Mouse (Mus musculus) midbrain, embryonic 10.5 days (tissue): ENCODE measurements at regions not wholly inside any gene's neighbourhood (a gene's known extent, or its start where the extent isn't known, plus 50 kb on each side); places are given as distances from the start of the nearest gene placed in this dataset.
"Not testable (repeated sequence)": the region's sequence is repeated elsewhere in the genome, so short reads cannot be mapped to it uniquely, and the experiment has no call there.

Source experiments
- DNase-seq: peaks from one replicate; pipeline ENCODE4 v3.0.0-alpha.2; 2017; ENCODE audit warnings: low spot score
- H3K27ac ChIP-seq: fragments of 300-500 bp; sonication (generic); replicated peaks from 2 replicates; pipeline ENCODE4 v1.5.1; 2016; ENCODE audit warnings: mild to moderate bottlenecking
- H3K27me3 ChIP-seq: fragments of 300-500 bp; sonication (generic); 2 replicates; pipeline ENCODE4 v1.6.1; 2016; ENCODE audit warnings: low read depth, mild to moderate bottlenecking; ENCODE audit not compliant: poor library complexity, severe bottlenecking
- H3K36me3 ChIP-seq: fragments of 300-500 bp; sonication (generic); 2 replicates; pipeline ENCODE4 v1.6.1; 2016; ENCODE audit warnings: mild to moderate bottlenecking, moderate library complexity
- H3K4me1 ChIP-seq: fragments of 300-500 bp; sonication (generic); 2 replicates; pipeline ENCODE4 v1.6.1; 2016
- H3K4me3 ChIP-seq: fragments of 300-500 bp; sonication (generic); 2 replicates; pipeline ENCODE4 v1.5.1; 2016; ENCODE audit warnings: mild to moderate bottlenecking, moderate library complexity
- H3K9me3 ChIP-seq: fragments of 300-500 bp; sonication (generic); replicated peaks from 2 replicates; pipeline ENCODE4 v1.6.1; 2016; ENCODE audit warnings: mild to moderate bottlenecking
- WGBS: fragments of 180-500 bp; shearing (Covaris S2); methylation state at CpG from one replicate; pipeline ENCODE4 v1.1.7; 2016; 5-methylcytosine and 5-hydroxymethylcytosine counted together

DNA sequence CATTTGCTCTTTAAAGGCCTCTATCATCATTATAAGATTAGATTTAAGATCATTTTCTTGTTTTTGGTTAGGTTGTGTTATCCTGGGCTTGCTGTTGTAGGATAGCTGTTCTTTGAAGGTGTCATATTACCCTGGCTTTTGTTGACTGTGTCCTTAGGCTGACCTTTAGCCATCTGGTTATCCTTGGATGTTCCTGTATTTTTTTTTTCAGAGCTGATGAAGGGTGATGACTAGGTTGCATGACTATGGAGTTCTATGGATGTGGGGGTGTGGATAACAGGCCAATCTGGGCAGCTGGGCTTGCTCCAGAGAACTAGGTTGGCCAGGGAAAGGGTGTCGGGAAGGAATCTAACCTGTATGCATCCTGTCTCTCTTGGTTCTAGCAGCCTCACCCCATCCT, 74.2 kb downstream of the Dmrta1 start:
- Histone ChIP-seq H3K4me3 (no peak overlapping the region), H3K36me3 (no peaks in the 10 kb centered on the region), H3K27me3 (no peaks in the 10 kb centered on the region), H3K9me3 (no peaks in the 10 kb centered on the region), H3K27ac (no peak overlapping the region), H3K4me1 (no peaks in the 10 kb centered on the region)
- 88% methylated on average over 1 of the region's 1 CpGs for WGBS
- DNase-seq = no peak

DNA sequence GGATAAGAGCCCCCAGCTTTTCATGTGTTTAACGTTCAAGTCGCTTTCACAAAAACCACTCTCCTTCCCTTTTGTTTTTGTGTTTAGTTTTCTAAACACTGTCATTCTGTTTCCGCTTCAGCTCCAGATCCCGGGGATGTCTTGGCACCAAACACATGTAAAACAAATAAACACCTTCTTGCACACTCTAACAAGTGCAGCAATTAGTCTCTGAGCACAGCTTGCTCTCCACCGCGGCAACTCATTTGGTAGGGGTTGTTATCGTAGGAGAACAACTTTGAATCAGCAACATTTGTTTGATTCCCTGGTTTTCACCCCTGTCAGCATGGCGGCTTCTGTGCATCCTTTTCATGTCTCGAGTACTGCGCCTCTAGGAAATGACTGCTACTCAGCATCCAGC, 97.0 kb downstream of the Dmrta1 start:
- no peaks in the 10 kb centered on the region for H3K27me3 ChIP-seq
- 58% methylated on average over 10 of the region's 10 CpGs for WGBS
- DNase-seq = no peak

DNA sequence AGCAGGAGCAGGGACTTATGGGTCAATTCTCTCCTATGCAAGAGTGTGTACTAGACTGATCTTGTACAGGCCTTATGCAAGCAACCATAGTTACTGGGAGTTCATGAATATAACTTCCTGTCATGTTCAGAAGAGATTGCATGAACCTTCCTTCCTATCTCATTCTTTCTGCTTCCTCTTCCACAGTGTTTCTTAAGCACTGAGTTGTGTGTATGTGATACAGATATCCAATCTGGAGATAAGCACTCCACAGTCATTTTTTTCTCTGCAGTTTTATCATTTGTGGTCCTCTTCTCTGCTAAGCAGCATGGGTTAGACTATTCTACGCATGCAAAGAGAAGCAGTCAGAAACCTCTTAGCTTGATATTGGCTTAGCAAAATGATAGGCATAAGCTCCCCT, 102.3 kb downstream of the Dmrta1 start:
- no peak for DNase-seq
- no peaks in the 10 kb centered on the region for H3K9me3 ChIP-seq
- H3K27ac ChIP-seq = no peak overlapping the region
- H3K27me3 ChIP-seq = no peaks in the 10 kb centered on the region
- no peak overlapping the region for H3K4me3 ChIP-seq
- H3K36me3 ChIP-seq = no peaks in the 10 kb centered on the region
- no peaks in the 10 kb centered on the region for H3K4me1 ChIP-seq
- WGBS = 93% methylated on average over 1 of the region's 1 CpGs

More for the DNA sequence above, 97.0 kb downstream of the Dmrta1 start:
- no peaks in the 10 kb centered on the region for H3K4me1 ChIP-seq
- H3K27ac ChIP-seq = no peak overlapping the region
- no peaks in the 10 kb centered on the region for H3K36me3 ChIP-seq
- no peaks in the 10 kb centered on the region for H3K9me3 ChIP-seq
- H3K4me3 ChIP-seq = no peak overlapping the region

DNA sequence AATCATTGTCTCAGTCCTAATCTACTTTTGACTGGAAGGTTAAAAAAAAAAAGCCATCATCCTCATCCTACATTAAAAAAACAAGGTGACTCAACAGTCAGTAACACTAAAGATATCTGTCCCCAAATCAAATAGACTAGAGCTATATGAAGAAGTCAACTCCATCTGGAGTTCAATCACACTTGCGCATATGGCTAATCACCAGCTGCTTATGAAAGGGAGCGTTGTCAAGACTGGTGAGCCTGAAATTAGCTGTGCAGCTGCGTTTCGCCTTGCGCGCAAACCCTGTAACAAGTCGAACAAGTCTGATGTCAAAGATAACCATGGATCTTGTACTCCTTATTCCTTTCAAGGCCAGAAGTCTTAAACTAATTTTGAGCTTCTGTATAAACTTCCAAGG, 137.6 kb downstream of the Dmrta1 start:
- no peak for DNase-seq
- 94% methylated on average over 7 of the region's 7 CpGs for WGBS
- no peak overlapping the region for H3K4me3 ChIP-seq
- H3K9me3 ChIP-seq = no peaks in the 10 kb centered on the region
- H3K27ac ChIP-seq = no peak overlapping the region
- H3K36me3 ChIP-seq = no peaks in the 10 kb centered on the region
- no peaks in the 10 kb centered on the region for H3K27me3 ChIP-seq
- H3K4me1 ChIP-seq = no peaks in the 10 kb centered on the region

DNA sequence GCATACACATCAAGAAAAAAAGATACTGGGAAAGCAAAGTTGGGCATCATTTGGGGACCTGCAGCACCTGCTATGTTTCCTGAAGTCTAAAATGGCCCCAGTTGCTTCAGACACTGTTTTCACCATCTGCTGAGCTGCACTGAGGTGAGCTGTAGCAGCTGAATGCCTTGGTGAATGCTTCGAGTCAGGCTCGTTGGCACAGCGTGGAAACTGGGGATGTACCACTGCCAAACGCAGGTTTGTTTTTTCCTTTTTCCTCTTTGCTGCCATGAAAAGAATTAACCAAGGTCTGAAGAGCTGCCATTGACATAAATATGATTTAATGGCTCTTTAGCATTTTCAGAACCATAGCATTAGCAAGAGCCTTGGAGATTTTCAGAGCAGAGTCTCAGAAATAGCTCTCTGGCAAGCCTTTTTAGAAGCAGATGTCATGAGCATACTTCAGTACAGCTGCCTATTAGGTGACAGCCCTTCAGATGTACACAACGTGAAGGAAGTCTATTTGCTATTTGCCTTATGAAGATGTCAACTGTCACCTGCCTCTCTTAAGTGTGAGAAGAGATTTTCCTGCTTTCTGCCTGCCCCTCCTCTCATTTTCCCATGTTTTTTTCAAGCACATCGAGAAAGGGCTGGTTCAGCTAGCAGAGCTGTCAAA, 155.4 kb downstream of the Dmrta1 start:
- no peaks in the 10 kb centered on the region for H3K9me3 ChIP-seq
- H3K27ac ChIP-seq = no peak overlapping the region
- 84% methylated on average over 6 of the region's 6 CpGs for WGBS
- no peak overlapping the region for H3K4me3 ChIP-seq
- H3K4me1 ChIP-seq = no peaks in the 10 kb centered on the region
- no peaks in the 10 kb centered on the region for H3K36me3 ChIP-seq
- H3K27me3 ChIP-seq = no peaks in the 10 kb centered on the region
- DNase-seq = no peak

DNA sequence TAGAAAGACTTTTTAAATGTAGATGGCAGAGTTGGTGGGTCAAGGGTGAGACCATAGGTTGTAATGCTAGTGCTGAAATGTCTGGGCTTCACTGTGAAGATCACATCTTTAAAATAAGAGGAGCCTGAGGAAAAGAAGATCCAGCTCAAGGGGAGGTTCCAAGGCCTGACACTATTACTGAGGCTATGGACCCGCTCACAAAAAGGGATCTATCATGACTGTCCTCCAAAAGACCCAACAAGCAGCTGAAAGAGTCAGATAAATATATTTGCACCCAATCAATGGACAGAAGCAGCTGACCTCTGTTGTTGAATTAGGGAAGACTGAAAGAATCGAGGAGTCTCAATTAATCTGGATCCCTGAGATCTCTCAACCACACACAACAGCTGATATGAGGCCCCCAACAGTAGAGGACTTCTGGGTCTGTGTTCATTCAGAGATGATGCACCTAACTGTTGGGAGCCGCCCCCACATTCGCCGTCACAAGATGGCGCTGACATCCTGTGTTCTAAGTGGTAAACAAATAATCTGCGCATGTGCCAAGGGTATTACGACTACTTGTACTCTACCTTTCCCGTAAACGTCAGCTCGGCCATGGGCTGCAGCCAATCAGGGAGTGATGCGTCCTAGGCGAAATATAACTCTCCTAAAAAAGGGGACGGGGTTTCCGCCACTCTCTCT, 196.3 kb downstream of the Dmrta1 start:
- DNase-seq = peak; percentile 22
- H3K27me3 ChIP-seq, H3K36me3 ChIP-seq, H3K4me1 ChIP-seq, H3K9me3 ChIP-seq, H3K27ac ChIP-seq: not testable (repeated sequence)
- H3K4me3 ChIP-seq = peak overlapping the region; percentile 29
- 24% methylated on average over 6 of the region's 15 CpGs for WGBS

DNA sequence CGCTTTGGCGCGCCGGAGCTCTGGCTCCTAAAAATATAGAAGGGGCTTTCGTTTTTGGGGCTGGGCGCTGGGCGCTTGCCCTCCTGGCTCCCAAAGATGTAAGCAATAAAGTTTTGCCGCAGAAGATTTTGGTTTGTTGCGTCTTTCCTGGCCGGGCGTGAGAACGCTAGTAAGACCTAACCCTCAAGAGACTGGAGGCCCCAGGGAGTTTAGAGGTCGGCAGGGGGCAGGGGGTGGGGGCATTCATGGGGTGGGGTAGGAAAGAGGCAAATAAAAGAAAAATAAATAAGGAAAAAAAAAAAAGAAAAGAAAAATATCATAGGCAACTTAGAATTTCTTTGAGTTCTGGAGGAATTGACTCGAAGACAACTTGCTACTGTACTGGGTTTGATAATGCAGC, 196.9 kb downstream of the Dmrta1 start:
- WGBS = 33% methylated on average over 8 of the region's 14 CpGs
- H3K9me3 ChIP-seq, DNase-seq, H3K4me1 ChIP-seq, H3K27me3 ChIP-seq, H3K36me3 ChIP-seq: not testable (repeated sequence)
- 0 out of 2 replicates have a peak overlapping the region, but pooled peaks have one; percentile 52 for H3K27ac ChIP-seq
- H3K4me3 ChIP-seq = peak overlapping the region; percentile 51

DNA sequence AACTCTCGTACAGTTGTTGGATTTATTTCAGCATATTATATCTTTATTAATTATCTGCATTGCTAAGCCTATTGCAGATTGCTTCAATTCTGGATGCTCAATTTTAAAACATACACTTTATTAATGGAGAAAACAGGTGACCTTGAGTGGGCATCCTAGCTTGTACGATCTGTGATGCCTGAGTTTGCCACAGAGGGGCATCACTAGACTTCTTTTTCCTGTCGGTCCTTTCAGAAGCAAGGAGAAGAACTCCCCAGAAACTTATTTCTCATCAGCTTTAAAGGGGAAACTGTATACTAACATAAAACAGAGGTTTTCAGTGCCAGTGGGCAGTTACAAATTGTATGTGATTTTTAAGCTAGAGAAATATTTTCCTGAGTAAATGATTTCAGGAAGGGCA, 201.8 kb downstream of the Dmrta1 start:
- Histone ChIP-seq H3K4me1 (peaks cover 4% of the 10 kb centered on the region; the same call in 1 of the 2 replicates), H3K4me3 (no peak overlapping the region), H3K36me3 (no peaks in the 10 kb centered on the region), H3K27me3 (no peaks in the 10 kb centered on the region), H3K27ac (no peak overlapping the region), H3K9me3 (no peaks in the 10 kb centered on the region)
- 53% methylated on average over 3 of the region's 3 CpGs for WGBS
- DNase-seq = no peak

DNA sequence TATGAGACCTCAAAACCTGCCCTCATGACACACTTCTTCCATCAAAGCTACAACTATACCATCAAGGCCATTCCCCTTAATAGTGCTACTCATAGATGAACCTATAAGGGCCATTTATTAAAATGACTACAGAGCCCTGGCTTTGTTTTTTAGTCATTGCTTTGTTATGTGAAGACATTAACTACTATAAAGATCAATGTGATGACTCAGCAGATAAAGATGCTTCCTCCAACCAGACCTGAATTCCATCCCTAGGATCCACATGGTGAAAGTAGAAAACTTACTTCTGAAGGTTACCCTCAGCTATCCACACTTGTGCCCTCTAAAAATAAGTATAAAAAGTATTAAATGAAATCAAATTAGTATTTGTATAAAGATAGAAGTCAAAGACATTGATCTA, 230.4 kb downstream of the Dmrta1 start:
- H3K9me3 ChIP-seq = no peaks in the 10 kb centered on the region
- DNase-seq = no peak
- H3K27ac ChIP-seq = no peak overlapping the region
- H3K4me1 ChIP-seq = no peaks in the 10 kb centered on the region
- H3K4me3 ChIP-seq = no peak overlapping the region
- no peaks in the 10 kb centered on the region for H3K27me3 ChIP-seq
- H3K36me3 ChIP-seq = no peaks in the 10 kb centered on the region

DNA sequence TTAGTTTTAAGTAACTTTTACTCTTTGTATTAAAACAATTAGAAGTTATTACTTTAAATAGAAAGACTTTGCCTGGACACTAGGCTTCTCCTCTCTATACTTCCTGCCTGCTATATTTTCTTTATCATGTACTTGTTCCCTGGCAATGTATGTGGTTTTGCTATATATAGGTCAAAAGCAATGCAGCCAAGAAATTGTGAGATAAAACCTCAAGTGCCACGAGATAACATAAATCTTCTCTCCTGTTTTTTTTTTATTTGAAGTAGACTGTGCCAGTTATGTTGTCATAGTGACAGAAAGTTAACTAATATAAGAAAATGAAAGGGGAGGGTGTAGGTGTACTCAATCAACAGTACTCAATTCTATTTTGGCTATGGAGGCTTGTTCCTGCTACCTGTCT, 258.4 kb downstream of the Dmrta1 start:
- Histone ChIP-seq H3K9me3 (no peaks in the 10 kb centered on the region), H3K27ac (no peak overlapping the region), H3K4me1 (no peaks in the 10 kb centered on the region), H3K27me3 (no peaks in the 10 kb centered on the region), H3K36me3 (no peaks in the 10 kb centered on the region), H3K4me3 (no peak overlapping the region)
- WGBS = 78% methylated on average over 1 of the region's 1 CpGs
- DNase-seq = no peak

DNA sequence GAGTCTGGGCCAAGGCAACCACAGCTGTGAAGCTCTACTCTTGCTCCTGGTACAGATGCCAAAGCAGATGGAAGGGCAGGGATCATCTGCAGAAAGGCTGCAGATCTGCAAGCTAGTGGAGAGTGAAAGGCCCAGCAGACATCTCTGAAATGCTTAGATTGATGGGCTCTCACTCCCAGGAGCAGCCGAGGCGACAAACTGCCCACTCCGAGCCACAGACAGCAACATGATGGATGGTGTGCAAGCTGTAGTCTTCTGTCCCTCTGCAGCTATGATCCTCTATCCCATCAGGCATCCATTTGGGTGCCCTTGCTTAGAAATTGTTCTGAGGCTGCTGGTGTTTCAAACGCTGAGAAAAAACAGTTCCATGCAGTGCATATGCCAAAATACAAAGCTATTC, 262.1 kb downstream of the Dmrta1 start:
- H3K4me3 ChIP-seq = no peak overlapping the region
- no peaks in the 10 kb centered on the region for H3K4me1 ChIP-seq
- no peak for DNase-seq
- WGBS = 90% methylated on average over 4 of the region's 4 CpGs
- no peaks in the 10 kb centered on the region for H3K36me3 ChIP-seq
- no peaks in the 10 kb centered on the region for H3K27me3 ChIP-seq
- no peaks in the 10 kb centered on the region for H3K9me3 ChIP-seq
- H3K27ac ChIP-seq = no peak overlapping the region

DNA sequence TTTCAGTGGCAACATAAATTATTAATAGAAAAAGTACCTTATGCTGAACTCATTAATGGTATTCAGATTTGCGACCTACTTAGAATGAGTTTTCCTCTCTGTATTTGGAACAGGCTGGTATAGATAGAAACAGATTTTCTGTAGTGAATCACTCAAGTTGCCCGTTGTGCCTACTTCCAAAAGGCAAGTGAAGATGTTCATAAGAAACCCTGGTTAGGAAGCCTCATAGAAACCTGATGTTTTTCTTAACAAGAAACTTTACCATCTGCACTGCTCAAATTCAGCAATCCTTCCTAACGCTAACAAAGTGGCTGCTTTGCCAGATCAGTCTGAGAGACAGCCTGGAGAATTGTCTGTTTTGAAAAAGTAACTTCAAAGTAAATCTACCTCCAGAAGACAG, 242.5 kb upstream of the Zfp352 start:
- Histone ChIP-seq H3K27me3 (no peaks in the 10 kb centered on the region), H3K36me3 (no peaks in the 10 kb centered on the region), H3K4me1 (no peaks in the 10 kb centered on the region), H3K27ac (no peak overlapping the region), H3K4me3 (no peak overlapping the region), H3K9me3 (no peaks in the 10 kb centered on the region)
- no peak for DNase-seq
- WGBS = 86% methylated on average over 3 of the region's 3 CpGs

DNA sequence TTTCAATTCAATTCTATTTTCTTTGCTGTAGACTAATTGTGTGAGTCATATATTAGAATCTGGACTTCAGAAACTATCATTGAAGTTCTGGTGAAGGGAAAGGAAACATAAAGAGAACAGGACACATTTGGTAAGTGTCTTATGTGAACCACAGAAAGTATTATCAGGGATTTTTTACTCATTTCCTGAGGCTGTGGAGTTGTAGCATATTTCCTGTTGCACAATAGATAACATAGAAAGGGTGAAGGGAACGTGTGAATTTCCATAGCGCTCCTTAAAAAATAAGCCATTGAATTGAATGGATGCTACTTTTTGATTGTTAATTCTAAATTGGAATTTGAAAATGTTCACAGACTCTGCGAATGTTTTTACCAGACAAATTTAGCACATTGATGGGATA, 215.2 kb upstream of the Zfp352 start:
- no peaks in the 10 kb centered on the region for H3K36me3 ChIP-seq

More for the DNA sequence above, 215.2 kb upstream of the Zfp352 start:
- Histone ChIP-seq H3K27me3 (no peaks in the 10 kb centered on the region), H3K4me3 (no peak overlapping the region), H3K4me1 (no peaks in the 10 kb centered on the region), H3K27ac (no peak overlapping the region), H3K9me3 (no peaks in the 10 kb centered on the region)
- 91% methylated on average over 3 of the region's 3 CpGs for WGBS
- no peak for DNase-seq
